Mouse (Mus musculus): ENCODE measurements around the gene D1Pas1. TPM values are rescaled to one million over a fixed set of nuclear protein-coding genes. Genes with fewer than 3 reads are reported as not detected.

Gene D1Pas1
- polyA plus RNA-seq, 1 experiment: not detected

GRCm38 (mm10) chr1:187015673-187016072 is 48.5 kb downstream of the D1Pas1 start:
- Histone ChIP-seq H3K4me3 (ENCODE audit: extremely low read depth, insufficient read depth, insufficient read length) (no peak overlapping the region), H3K27ac (ENCODE audit: insufficient read depth, low read length) (no peak overlapping the region), H3K27me3 (ENCODE audit: control insufficient read depth, insufficient read depth, low read length) (no peaks in the 10 kb centered on the region), H3K36me3 (ENCODE audit: control insufficient read depth, insufficient read depth, low read length) (no peaks in the 10 kb centered on the region), H3K4me1 (ENCODE audit: control insufficient read depth, insufficient read depth, insufficient read length) (no peaks in the 10 kb centered on the region)
- WGBS: 71% methylated on average over 1 of the region's 1 CpGs
- no peak for TF ChIP-seq CTCF (IDR thresholded peaks at IDR 0.05; ENCODE audit: extremely low read depth, insufficient read depth, insufficient read length, insufficient replicate concordance)
- DNase-seq (ENCODE audit: low read depth in 1 of 2, low spot score in 2 of 2): no peak

- no peak for TF ChIP-seq POLR2A (IDR thresholded peaks at IDR 0.05; ENCODE audit: low read depth, low read length)
- TF ChIP-seq CTCF (IDR thresholded peaks at IDR 0.05; ENCODE audit: extremely low read depth, insufficient read depth, insufficient read length, insufficient replicate concordance): no peak
- no peak overlapping the region for H3K27ac ChIP-seq (ENCODE audit: insufficient read depth, low read length)
- no peaks in the 10 kb centered on the region for H3K27me3 ChIP-seq (ENCODE audit: control insufficient read depth, insufficient read depth, low read length)
- WGBS: 51% methylated on average over 4 of the region's 4 CpGs
- DNase-seq (ENCODE audit: low read depth in 1 of 2, low spot score in 2 of 2): no peak
- no peaks in the 10 kb centered on the region for H3K36me3 ChIP-seq (ENCODE audit: control insufficient read depth, insufficient read depth, low read length)
- H3K4me1 ChIP-seq (ENCODE audit: control insufficient read depth, insufficient read depth, insufficient read length): no peaks in the 10 kb centered on the region
- no peak overlapping the region for H3K4me3 ChIP-seq (ENCODE audit: extremely low read depth, insufficient read depth, insufficient read length)
Observed at GRCm38 (mm10) chr1:187016116-187016515, 48.9 kb downstream of the D1Pas1 start.

GRCm38 (mm10) chr1:187020011-187020410 is 52.8 kb downstream of the D1Pas1 start:
- Histone ChIP-seq H3K27me3 (ENCODE audit: control insufficient read depth, insufficient read depth, low read length) (no peaks in the 10 kb centered on the region), H3K27ac (ENCODE audit: insufficient read depth, low read length) (no peak overlapping the region), H3K4me3 (ENCODE audit: extremely low read depth, insufficient read depth, insufficient read length) (no peak overlapping the region), H3K36me3 (ENCODE audit: control insufficient read depth, insufficient read depth, low read length) (no peaks in the 10 kb centered on the region), H3K4me1 (ENCODE audit: control insufficient read depth, insufficient read depth, insufficient read length) (no peaks in the 10 kb centered on the region)
- no peak for DNase-seq (ENCODE audit: low read depth in 1 of 2, low spot score in 2 of 2)
- TF ChIP-seq POLR2A (IDR thresholded peaks at IDR 0.05; ENCODE audit: low read depth, low read length): no peak
- TF ChIP-seq CTCF (IDR thresholded peaks at IDR 0.05; ENCODE audit: extremely low read depth, insufficient read depth, insufficient read length, insufficient replicate concordance): no peak
- WGBS: 81% methylated on average over 7 of the region's 7 CpGs

Other genes with a start within 250 kb of the D1Pas1 start
- 2.3 and 2.5 TPM in 2 replicates for gene Rrp15, start 218.1 kb upstream of the D1Pas1 start, polyA plus RNA-seq (2012; rRNA removed)
- gene Spata17, start 248.0 kb downstream of the D1Pas1 start, polyA plus RNA-seq (2012; rRNA removed): not detected in 2 replicates
- 5.4 and 5.8 TPM in 2 replicates for gene Gpatch2, start 248.1 kb downstream of the D1Pas1 start, polyA plus RNA-seq (2012; rRNA removed)

Measured in spleen, adult 2 months (tissue).